Mouse (Mus musculus) Patski (cell line): ENCODE results near the gene Nr3c2. TPM values are rescaled to one million over a fixed set of nuclear protein-coding genes. Genes with fewer than 3 reads are reported as not detected.
A peak's percentile ranks its signal among the peaks of the same experiment; 100 is the strongest.

ENCODE experiments used
- ATAC-seq: fragments of 100-300 bp; one replicate; pipeline ENCODE4 v1.8.0; 2021
- CTCF ChIA-PET: fragments of 350-600 bp; sonication (Branson Sonifier 250); formaldehyde crosslinking; loops from one replicate; lab custom pipeline; 2022; ENCODE audit warnings: inconsistent platforms; lab: Charles Lee
- POLR2A ChIA-PET: fragments of 350-600 bp; sonication (Branson Sonifier 250); formaldehyde crosslinking; loops from one replicate; lab custom pipeline; 2022; ENCODE audit warnings: antibody characterized with exemption, inconsistent platforms; lab: Charles Lee
- DNase-seq: peaks from one replicate; pipeline ENCODE4 v3.0.0-alpha.2; 2011; ENCODE audit warnings: low read depth, low spot score
- H3K27me3 ChIP-seq: fragments of 371-371 bp; one replicate; pipeline ENCODE4 v1.5.1; 2021
- CTCF ChIP-seq: fragments of 100-300 bp; IDR thresholded peaks from one replicate; pipeline ENCODE4 v1.5.1; 2021
- in situ Hi-C: fragments of 300-500 bp; cut with MboI; formaldehyde crosslinking; loops from 3 replicates; pipeline ENCODE4 v1.11.1; 2018; ENCODE audit warnings: low pct_unique_long_range_greater_than_20kb, mixed read lengths
- polyA plus RNA-seq: library from polyadenylated mRNA; unstranded; gene quantifications from one replicate; pipeline ENCODE4 v1.2.3, GENCODE M21; 2021

Nr3c2 gene
- polyA plus RNA-seq, 1 experiment from 2014 or later = 6.7 TPM

- no peaks in the 10 kb centered on the region for H3K27me3 ChIP-seq
- POLR2A ChIA-PET = interaction anchor here (1.1 kb wide), 1 partner anchor 14 kb away, joined by 3 read pairs; no protein-coding TSS in a partner anchor
- no peak for ATAC-seq
- in situ Hi-C loops = no loop called here
- no peak for DNase-seq
- TF ChIP-seq CTCF = no peak
- CTCF ChIA-PET = interaction anchor here (1.0 to 2.1 kb wide), 3 partner anchors 14 to 47 kb away, joined by 3 to 6 read pairs (median 3); no protein-coding TSS in a partner anchor
Observed at GRCm38 (mm10) chr8:77231834-77232233, 332.6 kb downstream of the Nr3c2 start.

GRCm38 (mm10) chr8:77232411-77232810 is 333.2 kb downstream of the Nr3c2 start:
- TF ChIP-seq CTCF = no peak
- H3K27me3 ChIP-seq = no peaks in the 10 kb centered on the region
- ChIA-PET POLR2A (interaction anchor here (1.1 kb wide), 1 partner anchor 14 kb away, joined by 3 read pairs; no protein-coding TSS in a partner anchor), CTCF (interaction anchor here (1.0 to 2.1 kb wide), 6 partner anchors 9 to 47 kb away, joined by 3 to 7 read pairs (median 3); no protein-coding TSS in a partner anchor)
- DNase-seq (no peak), ATAC-seq (no peak)
- in situ Hi-C loops = no loop called here

GRCm38 (mm10) chr8:77236701-77237100 is 337.5 kb downstream of the Nr3c2 start:
- H3K27me3 ChIP-seq = no peaks in the 10 kb centered on the region
- CTCF ChIA-PET = no interaction called here
- TF ChIP-seq CTCF = no peak
- DNase-seq (no peak), ATAC-seq (no peak)
- POLR2A ChIA-PET = no interaction called here
- in situ Hi-C loops = no loop called here

- no peak for TF ChIP-seq CTCF
- H3K27me3 ChIP-seq = no peaks in the 10 kb centered on the region
- in situ Hi-C loops = no loop called here
- DNase-seq (no peak), ATAC-seq (no peak)
- ChIA-PET POLR2A (interaction anchor here (0.9 kb wide), 1 partner anchor 13 kb away, joined by 3 read pairs; no protein-coding TSS in a partner anchor), CTCF (interaction anchor here (0.7 to 1.6 kb wide), 2 partner anchors 20 to 32 kb away, joined by 3 to 4 read pairs; no protein-coding TSS in a partner anchor)
Observed at GRCm38 (mm10) chr8:77239462-77239861, 340.2 kb downstream of the Nr3c2 start.

- in situ Hi-C loops = no loop called here
- CTCF ChIA-PET = interaction anchor here (3.0 kb wide), 1 partner anchor 9 kb away, joined by 7 read pairs; no protein-coding TSS in a partner anchor
Observed at GRCm38 (mm10) chr8:77241381-77241780, 342.1 kb downstream of the Nr3c2 start.

GRCm38 (mm10) chr8:77250094-77250493 is 350.9 kb downstream of the Nr3c2 start:
- CTCF ChIA-PET = interaction anchor here (1.0 kb wide), 1 partner anchor 9 kb away, joined by 3 read pairs; no protein-coding TSS in a partner anchor
- no peaks in the 10 kb centered on the region for H3K27me3 ChIP-seq
- DNase-seq = peak; percentile 56
- POLR2A ChIA-PET = no interaction called here
- in situ Hi-C loops = no loop called here
- no peak for TF ChIP-seq CTCF
- peak; percentile 58 for ATAC-seq

More at GRCm38 (mm10) chr8:77241381-77241780, 342.1 kb downstream of the Nr3c2 start:
- ATAC-seq = no peak
- no peak for DNase-seq
- no peak for TF ChIP-seq CTCF
- POLR2A ChIA-PET = no interaction called here
- H3K27me3 ChIP-seq = no peaks in the 10 kb centered on the region

- CTCF ChIA-PET = no interaction called here
- in situ Hi-C loops = no loop called here
- TF ChIP-seq CTCF = no peak
- POLR2A ChIA-PET = no interaction called here
- no peaks in the 10 kb centered on the region for H3K27me3 ChIP-seq
- ATAC-seq (no peak), DNase-seq (no peak)
Observed at GRCm38 (mm10) chr8:77251134-77251533, 351.9 kb downstream of the Nr3c2 start.

GRCm38 (mm10) chr8:77254466-77254865 is 355.2 kb downstream of the Nr3c2 start:
- no peaks in the 10 kb centered on the region for H3K27me3 ChIP-seq
- ChIA-PET POLR2A (no interaction called here), CTCF (no interaction called here)
- no peak for TF ChIP-seq CTCF
- no peak for ATAC-seq
- DNase-seq = no peak
- in situ Hi-C loops = no loop called here

- no peak for TF ChIP-seq CTCF
- ChIA-PET POLR2A (no interaction called here), CTCF (interaction anchor here (0.9 to 1.1 kb wide), 2 partner anchors 49 to 94 kb away, joined by 3 read pairs; no protein-coding TSS in a partner anchor)
- no peaks in the 10 kb centered on the region for H3K27me3 ChIP-seq
- no peak for DNase-seq
- no peak for ATAC-seq
- in situ Hi-C loops = no loop called here
Observed at GRCm38 (mm10) chr8:77256450-77257084, 357.3 kb downstream of the Nr3c2 start.

- ChIA-PET CTCF (interaction anchor here (0.9 to 1.1 kb wide), 2 partner anchors 50 to 93 kb away, joined by 3 read pairs; no protein-coding TSS in a partner anchor), POLR2A (no interaction called here)
- TF ChIP-seq CTCF = no peak
- no peak for ATAC-seq
- H3K27me3 ChIP-seq = no peaks in the 10 kb centered on the region
- DNase-seq = no peak
- in situ Hi-C loops = no loop called here
Observed at GRCm38 (mm10) chr8:77257085-77257451, 357.8 kb downstream of the Nr3c2 start.

- POLR2A ChIA-PET = no interaction called here
- H3K27me3 ChIP-seq = no peaks in the 10 kb centered on the region
- CTCF ChIA-PET = interaction anchor here (0.9 to 1.6 kb wide), 2 partner anchors 17 to 158 kb away, joined by 3 to 5 read pairs; no protein-coding TSS in a partner anchor
- in situ Hi-C loops = no loop called here
- DNase-seq (no peak), ATAC-seq (no peak)
- no peak for TF ChIP-seq CTCF
Observed at GRCm38 (mm10) chr8:77261215-77261614, 362.0 kb downstream of the Nr3c2 start.
